Mouse (Mus musculus): ENCODE measurements at regions not wholly inside any gene's neighbourhood (a gene's known extent, or its start where the extent isn't known, plus 50 kb on each side); places are given as distances from the start of the nearest gene placed in this dataset.

DNA sequence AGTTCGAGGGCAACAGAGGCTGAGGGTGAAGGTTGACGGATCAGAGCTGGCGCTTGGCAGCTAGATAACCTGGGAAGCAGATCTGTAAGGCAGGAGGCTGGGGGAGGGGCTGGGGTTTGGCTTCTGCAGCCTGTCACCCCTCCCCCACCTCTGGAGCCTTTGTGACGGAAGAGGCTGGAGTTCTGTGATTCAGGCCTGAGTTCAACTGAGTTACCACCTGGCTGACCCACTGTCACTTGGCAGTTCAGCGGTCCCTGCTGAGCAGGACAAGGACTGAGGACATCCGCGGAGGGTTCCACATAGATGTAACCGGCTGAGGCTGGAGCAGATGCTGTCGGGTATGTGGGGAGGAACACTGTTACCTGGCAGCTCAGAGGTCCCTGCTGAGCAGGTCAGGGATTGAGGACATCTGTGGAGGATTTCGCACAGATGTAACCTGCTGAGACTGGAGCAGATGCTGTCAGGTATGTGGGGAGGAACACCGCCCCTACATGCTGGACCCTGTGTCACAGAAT is 79.1 kb downstream of the Rsl24d1 start:
- H3K4me1 ChIP-seq (ENCODE audit: control insufficient read depth in 2 of 2, insufficient read depth in 2 of 2, low read length in 2 of 2, poor library complexity in 1 of 2), result peaks cover 0 to 3% of the 10 kb centered on the region in 2 experiments; a peak in 1 of 4 replicates
- TF ChIP-seq CHD2 (IDR thresholded peaks at IDR 0.05; ENCODE audit: low read depth, low read length) (no peak), ZC3H11A (IDR thresholded peaks at IDR 0.05; ENCODE audit: borderline replicate concordance, low read depth, low read length) (0 out of 2 replicates have a peak, but pooled peaks have one; percentile 5)
- H3K9me3 ChIP-seq (ENCODE audit: control insufficient read depth, insufficient read depth, low read depth, low read length), result no peaks in the 10 kb centered on the region
- peak; percentile 60 for DNase-seq (ENCODE audit: low read depth, low spot score)
- in situ Hi-C loops (cut with MboI; ENCODE audit: low sequenced_read_pairs in 2 of 2, unreplicated experiment in 2 of 2), result loop anchor here in 1 of 2 experiments (25.0 kb wide), 1 partner anchor 795 kb away; no protein-coding TSS in a partner anchor
- H3K27ac ChIP-seq (ENCODE audit: insufficient read depth, low read depth, low read length, poor library complexity, severe bottlenecking), result no peak overlapping the region
- H3K4me3 ChIP-seq (ENCODE audit: insufficient read depth in 1 of 2, low read depth in 1 of 2, low read length in 2 of 2, poor library complexity in 1 of 2, severe bottlenecking in 1 of 2), result peak overlapping the region; percentile 30 to 43; a peak in 2 of 4 replicates
- no peaks in the 10 kb centered on the region for H3K36me3 ChIP-seq (ENCODE audit: control insufficient read depth, insufficient read depth, low read length, poor library complexity, severe bottlenecking)
- H3K9ac ChIP-seq (ENCODE audit: insufficient read depth, low read depth, low read length, poor library complexity, severe bottlenecking), result no peak overlapping the region

DNA sequence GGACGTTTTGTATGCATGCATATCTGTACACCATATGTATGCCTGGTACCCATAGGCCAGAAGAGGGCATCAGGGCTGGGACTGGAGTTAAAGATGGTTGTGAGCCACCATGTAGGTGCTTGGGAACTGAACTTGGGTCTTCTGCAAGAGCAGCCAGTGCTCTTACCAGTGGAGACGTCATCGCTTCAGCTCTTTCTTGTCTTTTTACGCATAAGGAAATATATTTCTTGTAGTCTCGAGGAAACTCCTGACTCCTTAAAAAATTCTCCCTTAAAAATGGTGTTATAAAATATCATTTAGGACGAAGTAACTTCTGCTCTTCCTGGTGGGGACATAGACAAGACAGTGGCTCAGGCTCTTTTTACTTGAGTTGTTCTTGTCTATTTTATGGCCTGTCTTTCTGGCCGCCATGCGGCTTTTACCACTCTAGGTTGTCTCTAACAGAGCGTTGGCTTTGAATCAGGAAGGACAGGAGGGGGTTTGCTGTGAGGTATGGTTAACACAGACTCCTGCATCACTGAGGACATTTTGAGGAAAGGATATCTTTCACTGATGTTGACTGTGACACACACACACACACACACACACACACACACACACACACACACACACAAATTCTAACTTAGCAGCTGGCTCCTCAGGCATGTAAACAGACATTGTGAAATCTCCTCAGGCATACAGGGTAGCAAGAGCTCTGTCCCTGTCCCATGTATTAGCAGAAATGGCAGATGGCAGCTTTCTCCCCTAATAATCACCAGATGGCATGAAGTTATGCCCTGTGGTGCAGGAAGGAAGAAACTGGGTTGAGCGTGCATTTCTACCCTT is 85.2 kb downstream of the Rsl24d1 start:
- Histone ChIP-seq H3K4me1 (ENCODE audit: control insufficient read depth in 2 of 2, insufficient read depth in 2 of 2, low read length in 2 of 2, poor library complexity in 1 of 2) (no peaks in the 10 kb centered on the region), H3K9me3 (ENCODE audit: control insufficient read depth, insufficient read depth, low read depth, low read length) (no peaks in the 10 kb centered on the region), H3K4me3 (ENCODE audit: insufficient read depth in 1 of 2, low read depth in 1 of 2, low read length in 2 of 2, poor library complexity in 1 of 2, severe bottlenecking in 1 of 2) (no peak overlapping the region), H3K36me3 (ENCODE audit: control insufficient read depth, insufficient read depth, low read length, poor library complexity, severe bottlenecking) (no peaks in the 10 kb centered on the region), H3K9ac (ENCODE audit: insufficient read depth, low read depth, low read length, poor library complexity, severe bottlenecking) (no peak overlapping the region), H3K27ac (ENCODE audit: insufficient read depth, low read depth, low read length, poor library complexity, severe bottlenecking) (no peak overlapping the region)
- TF ChIP-seq CHD2 (IDR thresholded peaks at IDR 0.05; ENCODE audit: low read depth, low read length) (no peak), ZNF384 (IDR thresholded peaks at IDR 0.05; ENCODE audit: low read depth, low read length) (no peak), ZC3H11A (IDR thresholded peaks at IDR 0.05; ENCODE audit: borderline replicate concordance, low read depth, low read length) (no peak), HCFC1 (IDR thresholded peaks at IDR 0.05; ENCODE audit: borderline replicate concordance, insufficient read depth, low read length) (no peak), MAFK (IDR thresholded peaks at IDR 0.05; ENCODE audit: insufficient read depth, low read depth, low read length) (no peak)
- DNase-seq (ENCODE audit: low read depth, low spot score), result no peak
- in situ Hi-C loops (cut with MboI; ENCODE audit: low sequenced_read_pairs in 2 of 2, unreplicated experiment in 2 of 2), result loop anchor here in 1 of 2 experiments (25.0 kb wide), 1 partner anchor 789 kb away; no protein-coding TSS in a partner anchor

DNA sequence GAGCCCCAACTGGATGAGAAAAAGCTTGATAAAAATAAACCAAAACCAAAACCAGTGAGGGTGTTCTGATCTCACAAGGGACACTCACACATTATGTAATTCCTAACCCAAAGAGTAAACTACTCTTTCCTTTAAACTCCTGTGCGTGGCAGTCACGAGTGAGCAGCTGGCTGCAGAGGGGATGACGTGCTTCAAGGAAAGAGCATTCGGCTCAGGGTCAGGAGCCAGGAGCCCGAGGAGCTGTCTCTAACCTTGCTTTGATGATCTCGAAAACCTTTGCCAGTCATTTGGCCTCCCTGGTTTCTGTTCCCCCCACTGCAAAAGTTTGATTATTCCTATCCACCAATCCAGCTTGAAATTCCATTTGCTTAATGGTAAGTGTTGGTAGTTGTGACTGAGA is 109.9 kb downstream of the Rsl24d1 start:
- Histone ChIP-seq H3K9ac (ENCODE audit: insufficient read depth, low read depth, low read length, poor library complexity, severe bottlenecking) (no peak overlapping the region), H3K4me1 (ENCODE audit: control insufficient read depth in 2 of 2, insufficient read depth in 2 of 2, low read length in 2 of 2, poor library complexity in 1 of 2) (no peaks in the 10 kb centered on the region), H3K4me3 (ENCODE audit: insufficient read depth in 1 of 2, low read depth in 1 of 2, low read length in 2 of 2, poor library complexity in 1 of 2, severe bottlenecking in 1 of 2) (no peak overlapping the region), H3K27ac (ENCODE audit: insufficient read depth, low read depth, low read length, poor library complexity, severe bottlenecking) (no peak overlapping the region), H3K36me3 (ENCODE audit: control insufficient read depth, insufficient read depth, low read length, poor library complexity, severe bottlenecking) (no peaks in the 10 kb centered on the region), H3K9me3 (ENCODE audit: control insufficient read depth, insufficient read depth, low read depth, low read length) (no peaks in the 10 kb centered on the region)
- in situ Hi-C loops (cut with MboI; ENCODE audit: low sequenced_read_pairs in 2 of 2, unreplicated experiment in 2 of 2), result no loop called here
- DNase-seq (ENCODE audit: low read depth, low spot score), result no peak
- no peak for TF ChIP-seq ZNF384 (IDR thresholded peaks at IDR 0.05; ENCODE audit: low read depth, low read length)
- no peak for TF ChIP-seq CHD2 (IDR thresholded peaks at IDR 0.05; ENCODE audit: low read depth, low read length)
- no peak for TF ChIP-seq MAFK (IDR thresholded peaks at IDR 0.05; ENCODE audit: insufficient read depth, low read depth, low read length)
- TF ChIP-seq HCFC1 (IDR thresholded peaks at IDR 0.05; ENCODE audit: borderline replicate concordance, insufficient read depth, low read length), result no peak
- TF ChIP-seq ZC3H11A (IDR thresholded peaks at IDR 0.05; ENCODE audit: borderline replicate concordance, low read depth, low read length), result no peak

DNA sequence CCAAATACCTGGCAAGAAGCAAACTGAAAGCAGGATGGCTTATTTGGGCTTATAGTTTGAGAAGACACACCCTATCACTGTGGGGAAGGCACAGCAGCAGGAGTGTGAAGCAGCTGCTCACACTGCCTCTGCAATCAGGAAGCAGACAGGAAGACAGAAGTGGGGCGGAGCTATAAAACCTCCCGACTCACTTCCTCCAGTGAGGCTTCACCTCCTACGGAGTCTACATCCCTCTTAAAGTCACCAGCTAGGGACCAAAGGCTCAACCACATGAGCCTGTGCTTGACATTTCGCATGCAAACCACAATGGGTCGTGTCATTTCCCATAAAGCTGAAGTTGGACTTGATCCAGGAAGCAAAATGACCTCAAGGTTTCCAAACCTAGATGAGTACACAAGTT is 127.0 kb downstream of the Rsl24d1 start:
- in situ Hi-C loops (cut with MboI; ENCODE audit: low sequenced_read_pairs in 2 of 2, unreplicated experiment in 2 of 2), result no loop called here
- no peaks in the 10 kb centered on the region for H3K9me3 ChIP-seq (ENCODE audit: control insufficient read depth, insufficient read depth, low read depth, low read length)
- TF ChIP-seq HCFC1 (IDR thresholded peaks at IDR 0.05; ENCODE audit: borderline replicate concordance, insufficient read depth, low read length) (no peak), ZNF384 (IDR thresholded peaks at IDR 0.05; ENCODE audit: low read depth, low read length) (no peak), ZC3H11A (IDR thresholded peaks at IDR 0.05; ENCODE audit: borderline replicate concordance, low read depth, low read length) (no peak), CHD2 (IDR thresholded peaks at IDR 0.05; ENCODE audit: low read depth, low read length) (no peak), MAFK (IDR thresholded peaks at IDR 0.05; ENCODE audit: insufficient read depth, low read depth, low read length) (no peak)

More for the DNA sequence above, 127.0 kb downstream of the Rsl24d1 start:
- Histone ChIP-seq H3K36me3 (ENCODE audit: control insufficient read depth, insufficient read depth, low read length, poor library complexity, severe bottlenecking) (no peaks in the 10 kb centered on the region), H3K27ac (ENCODE audit: insufficient read depth, low read depth, low read length, poor library complexity, severe bottlenecking) (no peak overlapping the region), H3K9ac (ENCODE audit: insufficient read depth, low read depth, low read length, poor library complexity, severe bottlenecking) (no peak overlapping the region), H3K4me3 (ENCODE audit: insufficient read depth in 1 of 2, low read depth in 1 of 2, low read length in 2 of 2, poor library complexity in 1 of 2, severe bottlenecking in 1 of 2) (no peak overlapping the region), H3K4me1 (ENCODE audit: control insufficient read depth in 2 of 2, insufficient read depth in 2 of 2, low read length in 2 of 2, poor library complexity in 1 of 2) (no peaks in the 10 kb centered on the region)
- no peak for DNase-seq (ENCODE audit: low read depth, low spot score)

Measured in ES-E14 (cell line).